Mouse (Mus musculus): ENCODE measurements around the gene Card11.

- TF ChIP-seq CTCF (IDR thresholded peaks at IDR 0.05; ENCODE audit: extremely low read depth, insufficient read depth, insufficient read length, insufficient replicate concordance) = no peak
- no peak for TF ChIP-seq POLR2A (IDR thresholded peaks at IDR 0.05; ENCODE audit: low read depth, low read length)
These were observed 99.5 kb downstream of the Card11 start for GRCm38 (mm10) chr5:140900866-140901265.
